Mouse (Mus musculus) brain, embryonic 14.5 days (tissue): ENCODE results near the gene Tmprss2.

Experiments
- CTCF ChIP-seq: fragments of 200-500 bp; IDR thresholded peaks from 2 replicates; pipeline ENCODE4 v1.5.1; 2012; ENCODE audit warnings: inconsistent platforms, mild to moderate bottlenecking, moderate library complexity, borderline replicate concordance; ENCODE audit not compliant: insufficient read depth, insufficient read length; ENCODE audit errors: extremely low read depth
- POLR2A ChIP-seq: fragments of 200-500 bp; IDR thresholded peaks from 2 replicates; pipeline ENCODE4 v1.6.1; 2012; ENCODE audit warnings: mild to moderate bottlenecking, inconsistent platforms, borderline replicate concordance; ENCODE audit not compliant: poor library complexity, insufficient read depth, insufficient read length, severe bottlenecking; ENCODE audit errors: extremely low read depth

- TF ChIP-seq POLR2A (no peak), CTCF (no peak)
Measured at GRCm38 (mm10) chr16:97658481-97658880, 47.5 kb upstream of the Tmprss2 start.
